In the genomic region with DNA sequence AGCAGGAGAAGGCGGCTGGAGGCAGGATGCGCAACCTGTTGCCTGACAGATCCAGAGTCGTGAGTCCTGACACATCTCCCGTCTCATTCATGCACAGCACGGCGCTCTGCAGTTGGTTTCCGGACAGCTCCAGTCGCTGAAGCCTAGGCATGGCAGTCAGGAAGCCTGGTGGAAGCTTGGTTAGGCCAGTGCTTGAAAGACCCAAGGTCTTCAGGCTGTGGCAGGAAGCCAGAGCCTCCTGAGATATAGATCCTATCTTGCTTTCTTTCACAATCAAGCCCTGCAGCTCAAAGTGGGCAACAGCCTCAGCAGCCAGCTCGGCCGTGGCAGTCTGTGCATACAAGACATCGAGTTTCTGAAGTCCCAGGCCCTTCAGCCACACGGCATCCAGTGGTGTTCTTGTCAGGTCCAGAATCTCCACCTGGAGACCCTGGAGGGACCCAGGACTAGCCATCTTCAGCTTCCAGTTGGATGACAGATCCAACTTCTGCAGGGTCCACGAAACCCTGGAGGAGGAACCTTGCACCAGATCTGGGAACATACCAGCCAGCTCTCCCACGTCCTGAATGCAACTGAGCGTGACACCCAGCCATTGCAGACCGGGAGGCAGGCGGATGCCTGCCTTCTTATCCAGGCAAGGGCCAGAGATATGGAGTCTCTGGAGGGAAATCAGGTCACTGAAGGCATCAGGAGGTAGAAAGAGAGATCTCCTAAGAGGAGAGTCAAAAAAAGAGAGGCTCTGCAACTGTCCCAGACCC, we compare ENCODE assay signal across 9 mouse cellular contexts. TPM values are rescaled to one million over a fixed set of nuclear protein-coding genes. Genes with fewer than 3 reads are reported as not detected.
DNase-seq lines count a peak whose midpoint lies in the region; ATAC-seq lines count a peak whose summit lies in the region.
"Had no signal": no experiment of that assay in that cellular context is flagged by ENCODE, and none has a peak within 500 bp of the region (broad histone marks: within the 10 kb centered on the region; RNA-seq: fewer than 3 reads in every experiment).

No protein-coding gene starts in this region.

- peaks cover 18% of the 10 kb centered on the region for H3K4me1 ChIP-seq in lung, embryonic 16.5 days (replicated peaks; ENCODE audit: control insufficient read depth, insufficient read depth, low read length)
- peaks cover 37% of the 10 kb centered on the region for H3K4me1 ChIP-seq in kidney, embryonic 15.5 days

- 0 out of 2 replicates have a peak overlapping the region, but pooled peaks have one; percentile 27 for H3K27ac ChIP-seq in lung, embryonic 16.5 days (ENCODE audit: low read length)
- peak overlapping the region; percentile 83 for H3K27ac ChIP-seq in kidney, embryonic 15.5 days
- H3K27ac ChIP-seq: embryonic facial prominence, embryonic 15.5 days; hindbrain, embryonic 15.5 days had no signal

- intact Hi-C loops in left cerebral cortex, postnatal 14 days (cut with DNase I): loop anchor here (10.0 kb wide), 1 partner anchor 157 kb away; no protein-coding TSS in a partner anchor

- no peaks in the 10 kb centered on the region for H3K9me3 ChIP-seq in lung, embryonic 16.5 days (ENCODE audit: control insufficient read depth, low read length)
- H3K9me3 ChIP-seq in kidney, embryonic 15.5 days (replicated peaks): no peaks in the 10 kb centered on the region
- H3K9me3 ChIP-seq: embryonic facial prominence, embryonic 15.5 days; hindbrain, embryonic 15.5 days had no signal

- H3K36me3 ChIP-seq in lung, embryonic 16.5 days (ENCODE audit: control insufficient read depth, insufficient read depth, low read length): no peaks in the 10 kb centered on the region
- H3K36me3 ChIP-seq in kidney, embryonic 15.5 days: no peaks in the 10 kb centered on the region
- H3K36me3 ChIP-seq: embryonic facial prominence, embryonic 15.5 days; hindbrain, embryonic 15.5 days had no signal

- H3K9ac ChIP-seq in lung, embryonic 16.5 days (ENCODE audit: low read length): 0 out of 2 replicates have a peak overlapping the region, but pooled peaks have one; percentile 36
- H3K9ac ChIP-seq in kidney, embryonic 15.5 days: no peak overlapping the region
- H3K9ac ChIP-seq: embryonic facial prominence, embryonic 15.5 days; hindbrain, embryonic 15.5 days had no signal

- no peak overlapping the region for H3K4me3 ChIP-seq in lung, embryonic 16.5 days (ENCODE audit: low read length)
- no peak overlapping the region for H3K4me3 ChIP-seq in kidney, embryonic 15.5 days (replicated peaks)
- H3K4me3 ChIP-seq: embryonic facial prominence, embryonic 15.5 days; hindbrain, embryonic 15.5 days had no signal

- peak; percentile 47; the same call in 1 of the 2 replicates for ATAC-seq in lung, embryonic 16.5 days (ENCODE audit: low read depth)
- ATAC-seq in activated CD4-positive, CD25-positive, alpha-beta regulatory T cell, adult 4 months: peak; percentile 30
- ATAC-seq in kidney, embryonic 15.5 days (replicated peaks; ENCODE audit: low FRiP score): peak; percentile 58

- no peak overlapping the region; the same call in 1 of the 2 replicates for H3K4me2 ChIP-seq in lung, embryonic 16.5 days (ENCODE audit: low read depth, low read length)
- peak overlapping the region; percentile 38 for H3K4me2 ChIP-seq in kidney, embryonic 15.5 days
- H3K4me2 ChIP-seq: embryonic facial prominence, embryonic 15.5 days; hindbrain, embryonic 15.5 days had no signal

- no peaks in the 10 kb centered on the region for H3K27me3 ChIP-seq in lung, embryonic 16.5 days (ENCODE audit: control insufficient read depth, insufficient read depth, low read depth, low read length)
- no peaks in the 10 kb centered on the region for H3K27me3 ChIP-seq in kidney, embryonic 15.5 days
- H3K27me3 ChIP-seq: hindbrain, embryonic 15.5 days had no signal

- DNase-seq in lung, adult 18-20 months: no peak
- DNase-seq in naive thymus-derived CD4-positive, alpha-beta T cell, adult 2 months (ENCODE audit: low read depth): peak; percentile 59
- no peak for DNase-seq in Muller cell, postnatal 12 days (ENCODE audit: inconsistent ontology term)
- DNase-seq in left cerebral cortex, postnatal 14 days (ENCODE audit: low spot score in 2 of 2): no peak

- 56% methylated on average over 17 of the region's 17 CpGs for WGBS in lung, embryonic 16.5 days
- WGBS in kidney, embryonic 15.5 days: 49% methylated on average over 17 of the region's 17 CpGs

RNA-seq across cellular contexts. Expression of a gene that starts 0.9 kb away (rescaled TPM):
- 1.6 and 1.8 TPM in 2 replicates for polyA plus RNA-seq in lung, embryonic 16.5 days (2015; fragmentation: Nextera tagmentation; extraction: Ambion mirVana)
- 1 to 10 TPM in 1 of 2 experiments, under 1 TPM in 1; 0.45 to 1.3 TPM for polyA plus RNA-seq in activated CD4-positive, CD25-positive, alpha-beta regulatory T cell, adult 4 months (2017; shearing (Covaris generic))
- 2.6 and 2.9 TPM in 2 replicates for polyA plus RNA-seq in kidney, embryonic 15.5 days (2015; fragmentation: Nextera tagmentation; extraction: Ambion mirVana)
- total RNA-seq in left cerebral cortex, postnatal 14 days (2021): 1 to 10 TPM; 1.2 to 1.3 TPM

RNA-seq across cellular contexts. Expression of a gene that starts 7.6 kb away (rescaled TPM):
- 4.2 and 4.5 TPM in 2 replicates for polyA plus RNA-seq in lung, embryonic 16.5 days (2015; fragmentation: Nextera tagmentation; extraction: Ambion mirVana)
- 1 to 10 TPM; 1.4 to 4.3 TPM for polyA plus RNA-seq in activated CD4-positive, CD25-positive, alpha-beta regulatory T cell, adult 4 months (2017; shearing (Covaris generic))
- 5.7 and 6.0 TPM in 2 replicates for polyA plus RNA-seq in kidney, embryonic 15.5 days (2015; fragmentation: Nextera tagmentation; extraction: Ambion mirVana)
- 1 to 10 TPM; 5.9 to 6.9 TPM for total RNA-seq in left cerebral cortex, postnatal 14 days (2021)

RNA-seq across cellular contexts. Expression of a gene that starts 37.0 kb away (rescaled TPM):
- 18.9 and 19.8 TPM in 2 replicates for polyA plus RNA-seq in lung, embryonic 16.5 days (2015; fragmentation: Nextera tagmentation; extraction: Ambion mirVana)
- 10 to 100 TPM; 12.2 to 14.2 TPM for polyA plus RNA-seq in activated CD4-positive, CD25-positive, alpha-beta regulatory T cell, adult 4 months (2017; shearing (Covaris generic))
- 40.3 and 45.5 TPM in 2 replicates for polyA plus RNA-seq in kidney, embryonic 15.5 days (2015; fragmentation: Nextera tagmentation; extraction: Ambion mirVana)
- 10 to 100 TPM; 74.8 to 77.2 TPM for total RNA-seq in left cerebral cortex, postnatal 14 days (2021)
